Mouse (Mus musculus): ENCODE results near the gene Crlf2.

Gene Crlf2

GRCm38 (mm10) chr5:109547112-109547511, 11.7 kb downstream of the Crlf2 start:
- no peak for DNase-seq

- no peak for DNase-seq
These were observed 49.1 kb downstream of the Crlf2 start for GRCm38 (mm10) chr5:109509679-109510078.

GRCm38 (mm10) chr5:109506729-109507128, 52.1 kb downstream of the Crlf2 start:
- DNase-seq: peak; percentile 41
